Mouse (Mus musculus) lung, postnatal 0 days (tissue): ENCODE measurements at regions not wholly inside any gene's neighbourhood (a gene's known extent, or its start where the extent isn't known, plus 50 kb on each side); places are given as distances from the start of the nearest gene placed in this dataset.

Experiments used
- ATAC-seq: fragments of 200-750 bp; cut with Nextera tagmentation; 2 replicates; pipeline ENCODE4 v1.8.0; 2017; ENCODE audit warnings: moderate library complexity
- DNase-seq: peaks from one replicate; pipeline ENCODE4 v3.0.0-alpha.2; 2016; ENCODE audit warnings: low spot score
- H3K27ac ChIP-seq: fragments of 300-500 bp; sonication (generic); 2 replicates; pipeline ENCODE4 v1.5.1; 2014; ENCODE audit warnings: antibody characterized with exemption, mild to moderate bottlenecking, low read length, mixed read lengths
- H3K27me3 ChIP-seq: fragments of 300-500 bp; sonication (generic); replicated peaks from 2 replicates; pipeline ENCODE4 v1.6.1; 2014; ENCODE audit warnings: low read length, mixed read lengths; ENCODE audit not compliant: insufficient read depth
- H3K36me3 ChIP-seq: fragments of 300-500 bp; sonication (generic); 2 replicates; pipeline ENCODE4 v1.6.1; 2014; ENCODE audit warnings: low read length, mixed read lengths; ENCODE audit not compliant: insufficient read depth
- H3K4me1 ChIP-seq: fragments of 300-500 bp; sonication (generic); 2 replicates; pipeline ENCODE4 v1.6.1; 2014; ENCODE audit warnings: antibody characterized with exemption, low read depth, low read length, mixed read lengths; ENCODE audit not compliant: insufficient read depth
- H3K4me2 ChIP-seq: fragments of 300-500 bp; sonication (generic); replicated peaks from 2 replicates; pipeline ENCODE4 v1.6.1; 2014; ENCODE audit warnings: low read depth, mild to moderate bottlenecking, low read length, moderate library complexity, mixed read lengths
- H3K4me3 ChIP-seq: fragments of 300-500 bp; sonication (generic); 2 replicates; pipeline ENCODE4 v1.5.1; 2014; ENCODE audit warnings: low read depth, low read length
- H3K9ac ChIP-seq: fragments of 300-500 bp; sonication (generic); replicated peaks from 2 replicates; pipeline ENCODE4 v1.6.1; 2014; ENCODE audit warnings: low read depth, mild to moderate bottlenecking
- H3K9me3 ChIP-seq: fragments of 300-500 bp; sonication (generic); 2 replicates; pipeline ENCODE4 v1.6.1; 2016; ENCODE audit warnings: low read length, mixed read lengths
- CTCF ChIP-seq: IDR thresholded peaks from 2 replicates; pipeline ENCODE4 v1.5.1; 2016; ENCODE audit warnings: antibody characterized with exemption, mild to moderate bottlenecking
- EP300 ChIP-seq: IDR thresholded peaks from 2 replicates; pipeline ENCODE4 v1.6.1; 2016; ENCODE audit warnings: antibody characterized with exemption, mild to moderate bottlenecking, control low read depth
- WGBS: fragments of 180-500 bp; shearing (Covaris S2); extraction: QIAGEN DNeasy Blood & Tissue Kit; methylation state at CpG from one replicate; pipeline ENCODE4 v1.1.7; 2014; 5-methylcytosine and 5-hydroxymethylcytosine counted together

- Histone ChIP-seq H3K9me3 (no peaks in the 10 kb centered on the region), H3K4me3 (no peak overlapping the region), H3K9ac (no peak overlapping the region), H3K27me3 (no peaks in the 10 kb centered on the region), H3K4me2 (no peak overlapping the region), H3K4me1 (no peaks in the 10 kb centered on the region), H3K27ac (no peak overlapping the region), H3K36me3 (no peaks in the 10 kb centered on the region)
- 82% methylated on average over 4 of the region's 4 CpGs for WGBS
- TF ChIP-seq CTCF, result no peak
- DNase-seq (no peak), ATAC-seq (no peak)
Measured at GRCm38 (mm10) chr13:11331991-11332390, 774.8 kb downstream of the Ryr2 start.

GRCm38 (mm10) chr13:11308716-11309115, 798.0 kb downstream of the Ryr2 start:
- no peak overlapping the region for H3K27ac ChIP-seq
- H3K4me3 ChIP-seq, result no peak overlapping the region
- DNase-seq (no peak), ATAC-seq (no peak)
- H3K27me3 ChIP-seq, result no peaks in the 10 kb centered on the region
- H3K4me2 ChIP-seq, result no peak overlapping the region
- H3K4me1 ChIP-seq, result no peaks in the 10 kb centered on the region
- H3K9me3 ChIP-seq, result no peaks in the 10 kb centered on the region
- WGBS, result 81% methylated on average over 2 of the region's 2 CpGs
- no peaks in the 10 kb centered on the region for H3K36me3 ChIP-seq
- TF ChIP-seq EP300, result no peak
- TF ChIP-seq CTCF, result no peak
- no peak overlapping the region for H3K9ac ChIP-seq

DNA sequence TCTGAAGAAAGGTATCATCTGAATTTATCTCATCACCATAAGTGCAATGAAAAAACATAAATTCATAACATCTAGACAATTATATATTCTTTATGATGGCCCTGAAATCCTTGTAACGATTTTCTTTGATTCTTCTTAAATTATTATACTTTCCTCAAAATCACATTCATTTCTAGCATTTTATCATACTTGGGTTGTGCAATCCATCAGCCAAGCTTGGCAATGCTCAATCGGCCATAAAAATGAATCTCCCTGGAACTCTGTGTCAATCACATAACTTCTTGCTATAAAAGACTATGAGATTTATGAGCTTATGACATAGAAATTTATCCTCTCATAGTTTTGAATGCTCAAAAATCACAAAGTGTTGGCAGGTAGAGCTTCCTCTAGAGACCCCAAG, 811.3 kb downstream of the Ryr2 start:
- TF ChIP-seq EP300 (no peak), CTCF (no peak)
- DNase-seq, result no peak
- Histone ChIP-seq H3K4me1 (no peaks in the 10 kb centered on the region), H3K4me3 (no peak overlapping the region), H3K27me3 (no peaks in the 10 kb centered on the region), H3K4me2 (no peak overlapping the region), H3K27ac (no peak overlapping the region), H3K9me3 (no peaks in the 10 kb centered on the region), H3K9ac (no peak overlapping the region), H3K36me3 (no peaks in the 10 kb centered on the region)
- 77% methylated on average over 2 of the region's 2 CpGs for WGBS
- ATAC-seq, result no peak

DNA sequence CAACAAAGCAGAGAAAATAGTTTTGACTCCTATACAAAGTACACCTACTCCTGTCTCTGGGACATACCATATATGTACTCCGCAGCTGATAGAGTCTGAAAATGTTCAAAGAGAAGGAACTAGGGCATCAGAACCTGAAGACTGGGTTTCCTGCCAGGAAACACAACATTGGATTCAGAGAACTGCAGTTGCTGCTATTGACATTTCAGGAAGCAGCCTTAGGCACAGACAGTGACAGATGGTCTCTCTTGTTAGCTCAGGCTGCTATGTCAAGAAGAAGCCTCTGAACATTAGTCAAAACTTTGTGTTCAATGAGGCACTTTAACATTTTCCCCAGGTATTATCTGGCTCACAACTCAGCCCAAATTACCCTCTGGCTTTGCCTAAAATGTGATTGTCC, 812.1 kb downstream of the Ryr2 start:
- Histone ChIP-seq H3K4me3 (no peak overlapping the region), H3K4me1 (no peaks in the 10 kb centered on the region), H3K27ac (no peak overlapping the region), H3K27me3 (no peaks in the 10 kb centered on the region), H3K36me3 (no peaks in the 10 kb centered on the region), H3K9ac (no peak overlapping the region), H3K9me3 (no peaks in the 10 kb centered on the region), H3K4me2 (no peak overlapping the region)
- DNase-seq (no peak), ATAC-seq (no peak)
- TF ChIP-seq EP300 (no peak), CTCF (no peak)
- 67% methylated on average over 1 of the region's 1 CpGs for WGBS

- Histone ChIP-seq H3K36me3 (no peaks in the 10 kb centered on the region), H3K9ac (no peak overlapping the region), H3K27me3 (no peaks in the 10 kb centered on the region), H3K4me1 (no peaks in the 10 kb centered on the region), H3K4me3 (no peak overlapping the region), H3K4me2 (no peak overlapping the region), H3K9me3 (no peaks in the 10 kb centered on the region), H3K27ac (no peak overlapping the region)
- TF ChIP-seq CTCF (no peak), EP300 (no peak)
- no peak for DNase-seq
- no peak for ATAC-seq
Measured at GRCm38 (mm10) chr13:11293750-11294149, 813.0 kb downstream of the Ryr2 start.

DNA sequence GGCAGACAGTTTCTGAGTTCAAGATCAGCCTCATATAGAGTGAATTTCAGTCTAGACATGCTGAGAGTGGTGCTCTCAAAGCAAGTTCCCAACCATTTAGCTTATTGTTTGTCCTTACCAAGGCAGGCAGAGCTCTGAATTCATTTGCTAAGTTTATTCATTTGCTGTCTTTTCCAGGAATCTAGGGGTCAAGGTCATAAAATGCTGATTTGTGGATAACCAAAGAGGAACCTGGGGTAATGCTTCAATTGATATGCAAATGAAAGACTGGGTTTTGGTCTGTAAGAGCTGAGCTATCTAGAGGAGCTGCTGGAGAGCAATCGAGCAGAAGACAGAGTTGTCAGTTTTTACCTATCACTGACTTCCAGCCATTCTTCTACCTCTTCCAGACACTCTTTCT, 832.8 kb downstream of the Ryr2 start:
- H3K36me3 ChIP-seq, result no peaks in the 10 kb centered on the region
- WGBS, result 39% methylated on average over 1 of the region's 1 CpGs
- H3K9me3 ChIP-seq, result no peaks in the 10 kb centered on the region

GRCm38 (mm10) chr13:11268673-11269340, 837.9 kb downstream of the Ryr2 start:
- H3K27ac ChIP-seq, result no peak overlapping the region
- H3K9ac ChIP-seq, result no peak overlapping the region
- no peak for DNase-seq
- H3K4me3 ChIP-seq, result no peak overlapping the region
- H3K4me1 ChIP-seq, result no peaks in the 10 kb centered on the region
- H3K36me3 ChIP-seq, result no peaks in the 10 kb centered on the region
- H3K4me2 ChIP-seq, result no peak overlapping the region
- no peaks in the 10 kb centered on the region for H3K9me3 ChIP-seq
- H3K27me3 ChIP-seq, result no peaks in the 10 kb centered on the region
- no peak for ATAC-seq
- TF ChIP-seq CTCF (no peak), EP300 (no peak)
- 55% methylated on average over 5 of the region's 5 CpGs for WGBS

More for the DNA sequence above, 832.8 kb downstream of the Ryr2 start:
- H3K4me3 ChIP-seq, result no peak overlapping the region
- no peak overlapping the region for H3K27ac ChIP-seq
- H3K4me2 ChIP-seq, result no peak overlapping the region
- no peaks in the 10 kb centered on the region for H3K4me1 ChIP-seq
- no peak for ATAC-seq
- DNase-seq, result no peak
- TF ChIP-seq CTCF, result no peak
- no peak for TF ChIP-seq EP300
- no peaks in the 10 kb centered on the region for H3K27me3 ChIP-seq
- H3K9ac ChIP-seq, result no peak overlapping the region
